24 mouse cellular contexts compared by ENCODE assay signal in genomic region chr4:55169063-55169462, GRCm38 (mm10).
DNase-seq lines count a peak whose midpoint lies in the region; ATAC-seq and TF ChIP-seq lines count a peak whose summit lies in the region.
"Had no signal": no experiment of that assay in that cellular context is flagged by ENCODE, and none has a peak within 500 bp of the region (broad histone marks: within the 10 kb centered on the region; RNA-seq: fewer than 3 reads in every experiment).

No protein-coding gene starts in this region.

- no peak overlapping the region for H3K4me2 ChIP-seq in midbrain, embryonic 11.5 days
- H3K4me2 ChIP-seq in midbrain, embryonic 15.5 days = no peak overlapping the region

- H3K4me3 ChIP-seq in gastrocnemius, adult 2 months = no peak overlapping the region
- H3K4me3 ChIP-seq in heart, adult 2 months = no peak overlapping the region
- no peak overlapping the region for H3K4me3 ChIP-seq in midbrain, embryonic 11.5 days (ENCODE audit: low read depth, low read length)
- H3K4me3 ChIP-seq in midbrain, embryonic 15.5 days = no peak overlapping the region
- no peak overlapping the region for H3K4me3 ChIP-seq in MEL (ENCODE audit: control insufficient read depth in 1 of 2, insufficient read depth in 1 of 2, low read depth in 2 of 2, low read length in 2 of 2)

- no peaks in the 10 kb centered on the region for H3K79me2 ChIP-seq in heart, adult 2 months (replicated peaks; ENCODE audit: control insufficient read depth, insufficient read depth, low read length)
- no peaks in the 10 kb centered on the region for H3K79me2 ChIP-seq in MEL (ENCODE audit: control insufficient read depth, insufficient read depth, low read length, poor library complexity)

- no peaks in the 10 kb centered on the region for H3K36me3 ChIP-seq in heart, adult 2 months (ENCODE audit: control insufficient read depth, insufficient read depth, low read length)
- no peaks in the 10 kb centered on the region for H3K36me3 ChIP-seq in midbrain, embryonic 11.5 days (ENCODE audit: control insufficient read depth, insufficient read depth, low read length)
- no peaks in the 10 kb centered on the region for H3K36me3 ChIP-seq in midbrain, embryonic 15.5 days (replicated peaks)
- no peaks in the 10 kb centered on the region for H3K36me3 ChIP-seq in MEL (ENCODE audit: control insufficient read depth in 1 of 2, insufficient read depth in 2 of 2, low read length in 2 of 2)
- H3K36me3 ChIP-seq: G1E had no signal

- TF ChIP-seq RAD21 in MEL (IDR thresholded peaks at IDR 0.05; ENCODE audit: low read depth, low read length) = no peak

- no peak for ATAC-seq in midbrain, embryonic 11.5 days (ENCODE audit: low FRiP score)
- ATAC-seq in midbrain, embryonic 15.5 days (replicated peaks) = no peak
- ATAC-seq in cerebellum, adult (ENCODE audit: insufficient number of reproducible peaks, low FRiP score, low TSS enrichment) = no peak
- ATAC-seq: activated CD4-positive, CD25-positive, alpha-beta regulatory T cell, adult 4 months; CD4-positive, CD25-positive, alpha-beta regulatory T cell, adult 4 months; Patski had no signal

- peak overlapping the region; percentile 64; the same call in 1 of the 2 replicates for H3K27ac ChIP-seq in gastrocnemius, adult 2 months
- H3K27ac ChIP-seq in heart, adult 2 months = no peak overlapping the region
- H3K27ac ChIP-seq in midbrain, embryonic 11.5 days (ENCODE audit: low read depth, low read length) = no peak overlapping the region
- H3K27ac ChIP-seq in midbrain, embryonic 15.5 days = no peak overlapping the region
- H3K27ac ChIP-seq in MEL (ENCODE audit: control insufficient read depth, low read depth, low read length) = no peak overlapping the region

- H3K9ac ChIP-seq in heart, adult 2 months (ENCODE audit: low read depth, low read length) = no peak overlapping the region
- no peak overlapping the region for H3K9ac ChIP-seq in midbrain, embryonic 11.5 days (ENCODE audit: low read length)
- no peak overlapping the region for H3K9ac ChIP-seq in midbrain, embryonic 15.5 days
- H3K9ac ChIP-seq in MEL (ENCODE audit: control insufficient read depth, low read depth, low read length, poor library complexity, severe bottlenecking) = no peak overlapping the region

- DNase-seq in gastrocnemius, adult 2 months = no peak
- no peak for DNase-seq in gastrocnemius, postnatal 36 days
- peak; percentile 43 for DNase-seq in heart, adult 11 months
- DNase-seq in heart, adult 2 months = no peak
- DNase-seq in midbrain, embryonic 11.5 days (ENCODE audit: low spot score, missing footprints) = peak; percentile 8
- peak; percentile 9 for DNase-seq in MEL (ENCODE audit: low read depth, low spot score)
- DNase-seq: adrenal gland, adult 2 months; adrenal gland, adult 8-10 months; adrenal gland, postnatal 10 days; adrenal gland, postnatal 14 days; adrenal gland, postnatal 25 days; adrenal gland, postnatal 36 days; B cell, adult 2 months; cerebellum, adult 11 months; cerebellum, adult 11-12 months; cerebellum, adult 18-20 months; cerebellum, adult 2 months had no signal

- TF ChIP-seq POLR2A in heart, adult 2 months (IDR thresholded peaks at IDR 0.05; ENCODE audit: insufficient read depth, low read depth, low read length) = no peak
- TF ChIP-seq POLR2A in MEL (IDR thresholded peaks at IDR 0.05; ENCODE audit: control insufficient read depth in 1 of 2, insufficient read depth in 1 of 2, low read depth in 1 of 2, low read length in 2 of 2, poor library complexity in 1 of 2) = no peak

- TF ChIP-seq EP300 in heart, adult 2 months (IDR thresholded peaks at IDR 0.05; ENCODE audit: insufficient read depth, low read depth, low read length) = no peak
- peak in 1 of 2 experiments; percentile 60; a peak in 2 of 4 replicates for TF ChIP-seq EP300 in MEL (IDR thresholded peaks at IDR 0.05; ENCODE audit: low read depth in 1 of 2, low read length in 2 of 2)

- H3K4me1 ChIP-seq in heart, adult 2 months (ENCODE audit: control insufficient read depth, insufficient read depth, low read length) = peaks cover 2% of the 10 kb centered on the region; the same call in 1 of the 2 replicates
- no peaks in the 10 kb centered on the region for H3K4me1 ChIP-seq in midbrain, embryonic 11.5 days (ENCODE audit: control insufficient read depth, insufficient read depth, low read length)
- no peaks in the 10 kb centered on the region for H3K4me1 ChIP-seq in midbrain, embryonic 15.5 days
- peaks cover 0 to 4% of the 10 kb centered on the region in 2 experiments; a peak in 2 of 4 replicates for H3K4me1 ChIP-seq in MEL (ENCODE audit: control insufficient read depth in 1 of 2, insufficient read depth in 2 of 2, low read length in 2 of 2)

- TF ChIP-seq CTCF in gastrocnemius, adult 2 months (IDR thresholded peaks at IDR 0.05) = no peak
- TF ChIP-seq CTCF in heart, adult 2 months (IDR thresholded peaks at IDR 0.05) = no peak
- TF ChIP-seq CTCF in MEL (IDR thresholded peaks at IDR 0.05 in 2 of 3, conservative IDR thresholded peaks at IDR 0.05 in 1 of 3; ENCODE audit: control insufficient read depth in 1 of 3, insufficient read depth in 1 of 3, low read depth in 2 of 3, low read length in 3 of 3, poor library complexity in 1 of 3, severe bottlenecking in 1 of 3) = no peak

- no peaks in the 10 kb centered on the region for H3K9me3 ChIP-seq in midbrain, embryonic 11.5 days (ENCODE audit: control insufficient read depth, low read length)
- no peaks in the 10 kb centered on the region for H3K9me3 ChIP-seq in midbrain, embryonic 15.5 days
- H3K9me3 ChIP-seq in MEL (replicated peaks; ENCODE audit: insufficient read depth, low read length) = no peaks in the 10 kb centered on the region

- no peaks in the 10 kb centered on the region for H3K27me3 ChIP-seq in heart, adult 2 months (ENCODE audit: control insufficient read depth, insufficient read depth, low read length)
- H3K27me3 ChIP-seq in midbrain, embryonic 11.5 days (ENCODE audit: control insufficient read depth, insufficient read depth, low read length) = no peaks in the 10 kb centered on the region
- H3K27me3 ChIP-seq in midbrain, embryonic 15.5 days (replicated peaks) = no peaks in the 10 kb centered on the region
- H3K27me3 ChIP-seq in MEL (ENCODE audit: control insufficient read depth in 1 of 2, insufficient read depth in 2 of 2, low read length in 2 of 2) = no peaks in the 10 kb centered on the region; a peak in 1 of 4 replicates
- H3K27me3 ChIP-seq: CH12.LX, Patski had no signal

- 65% methylated on average over 7 of the region's 7 CpGs for WGBS in heart, adult 2 months
- WGBS in midbrain, embryonic 11.5 days = 92% methylated on average over 7 of the region's 7 CpGs
- 84% methylated on average over 7 of the region's 7 CpGs for WGBS in midbrain, embryonic 15.5 days

- intact Hi-C loops in gastrocnemius, adult 2 months (cut with DNase I) = loop anchor here (10.0 kb wide), 1 partner anchor 134 kb away; no protein-coding TSS in a partner anchor
- intact Hi-C loops in gastrocnemius, postnatal 36 days (cut with DNase I) = no loop called here
- intact Hi-C loops in heart, adult 2 months (cut with DNase I) = no loop called here

TF ChIP-seq in MEL, 35 proteins besides CTCF, POLR2A, EP300 and RAD21:
- no peak for TF ChIP-seq ZKSCAN1 (IDR thresholded peaks at IDR 0.05; ENCODE audit: low read depth, low read length)
- TF ChIP-seq SMC3 (IDR thresholded peaks at IDR 0.05; ENCODE audit: low read depth, low read length) = no peak
- no peak for TF ChIP-seq MYB (IDR thresholded peaks at IDR 0.05; ENCODE audit: low read depth, low read length)
- no peak for TF ChIP-seq USF2 (IDR thresholded peaks at IDR 0.05; ENCODE audit: borderline replicate concordance in 1 of 2, insufficient read depth in 1 of 2, low read depth in 1 of 2, low read length in 2 of 2)
- TF ChIP-seq MAX (IDR thresholded peaks at IDR 0.05; ENCODE audit: low read length) = 0 out of 2 replicates have a peak, but pooled peaks have one; percentile 14
- TF ChIP-seq ETS1 (IDR thresholded peaks at IDR 0.05; ENCODE audit: low read depth, low read length) = no peak
- TF ChIP-seq USF1 (IDR thresholded peaks at IDR 0.05; ENCODE audit: low read depth, low read length) = no peak
- TF ChIP-seq GATA1 (IDR thresholded peaks at IDR 0.05; ENCODE audit: low read depth, low read length) = 0 out of 2 replicates have a peak, but pooled peaks have one; percentile 9
- TF ChIP-seq SIN3A (IDR thresholded peaks at IDR 0.05; ENCODE audit: low read length) = no peak
- no peak for TF ChIP-seq MXI1 (IDR thresholded peaks at IDR 0.05; ENCODE audit: low read depth, low read length)
- TF ChIP-seq NELFE (IDR thresholded peaks at IDR 0.05; ENCODE audit: low read depth, low read length) = no peak
- peak; percentile 23; the same call in 1 of the 2 replicates for TF ChIP-seq TAL1 (IDR thresholded peaks at IDR 0.05; ENCODE audit: low read length)
- no peak for TF ChIP-seq POLR2AphosphoS2 (IDR thresholded peaks at IDR 0.05; ENCODE audit: low read length)
- peak; percentile 49 for TF ChIP-seq BHLHE40 (IDR thresholded peaks at IDR 0.05; ENCODE audit: borderline replicate concordance, low read depth, low read length)
- TF ChIP-seq GABPA (IDR thresholded peaks at IDR 0.05; ENCODE audit: low read depth, low read length) = no peak
- TF ChIP-seq TCF12 (IDR thresholded peaks at IDR 0.05; ENCODE audit: low read depth, low read length) = peak; percentile 50; the same call in 1 of the 2 replicates
- no peak for TF ChIP-seq MAZ (IDR thresholded peaks at IDR 0.05; ENCODE audit: low read depth, low read length)
- TF ChIP-seq E2F4 (IDR thresholded peaks at IDR 0.05; ENCODE audit: borderline replicate concordance, low read depth, low read length) = no peak

Comparison
In these comparisons a context has a peak if more than half of its experiments do, and no peak if none do; other contexts are left out.
1. DNase-seq: peak in heart, adult 11 months (single experiment), midbrain, embryonic 11.5 days (single experiment) and MEL (single experiment); none in gastrocnemius, adult 2 months (single experiment), gastrocnemius, postnatal 36 days (0 of 2) and heart, adult 2 months (0 of 2).